Mouse (Mus musculus): ENCODE measurements at regions not wholly inside any gene's neighbourhood (a gene's known extent, or its start where the extent isn't known, plus 50 kb on each side); places are given as distances from the start of the nearest gene placed in this dataset.

DNA sequence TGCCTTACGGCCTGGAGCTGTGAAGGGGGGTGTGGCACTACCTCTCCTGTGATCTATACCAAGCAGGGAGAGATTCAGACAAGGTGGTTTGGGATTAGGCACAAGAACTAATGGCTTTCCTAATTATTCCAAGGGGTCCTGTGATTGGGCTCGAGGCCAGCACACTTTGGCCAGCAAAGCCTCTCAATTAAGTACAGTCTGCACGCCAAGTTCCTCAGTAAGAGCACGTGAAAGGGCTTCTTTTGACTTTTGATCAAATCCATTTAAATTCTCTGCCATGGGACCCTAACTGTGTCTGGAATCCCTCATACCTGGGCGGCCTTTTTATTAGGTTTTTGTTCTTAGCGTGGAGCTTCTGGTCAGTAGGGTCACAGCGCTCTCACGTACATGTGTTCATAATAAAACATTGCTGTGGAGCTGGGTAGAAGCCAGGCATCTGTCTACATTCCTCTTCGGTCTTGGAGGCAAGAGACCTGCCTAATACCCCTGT lies 461.9 kb downstream of the Gja1 start:
- no peak for TF ChIP-seq EP300 (IDR thresholded peaks at IDR 0.05; ENCODE audit: low read depth in 1 of 2, low read length in 2 of 2)
- TF ChIP-seq GATA1 (IDR thresholded peaks at IDR 0.05; ENCODE audit: low read depth, low read length) = no peak
- TF ChIP-seq CHD2 (IDR thresholded peaks at IDR 0.05; ENCODE audit: low read length) = no peak
- no peak for TF ChIP-seq MAX (IDR thresholded peaks at IDR 0.05; ENCODE audit: low read length)
- TF ChIP-seq RCOR1 (IDR thresholded peaks at IDR 0.05; ENCODE audit: low read depth, low read length) = no peak
- no peak for TF ChIP-seq CTCF (IDR thresholded peaks at IDR 0.05 in 2 of 3, conservative IDR thresholded peaks at IDR 0.05 in 1 of 3; ENCODE audit: control insufficient read depth in 1 of 3, insufficient read depth in 1 of 3, low read depth in 2 of 3, low read length in 3 of 3, poor library complexity in 1 of 3, severe bottlenecking in 1 of 3)
